Mouse (Mus musculus) heart, adult 8-10 months (tissue): ENCODE results near the gene Plg. TPM values are rescaled to one million over a fixed set of nuclear protein-coding genes. Genes with fewer than 3 reads are reported as not detected.

ENCODE experiments used
- DNase-seq: peaks from one replicate; pipeline ENCODE4 v3.0.0; 2022; ENCODE audit warnings: low spot score
- total RNA-seq, 4 experiments: library from RNA; stranded (reverse); gene quantifications; 2 replicates each; pipeline ENCODE4 v1.2.4; 2022

Plg gene
- total RNA-seq, 4 experiments from 2014 or later: not detected

DNA sequence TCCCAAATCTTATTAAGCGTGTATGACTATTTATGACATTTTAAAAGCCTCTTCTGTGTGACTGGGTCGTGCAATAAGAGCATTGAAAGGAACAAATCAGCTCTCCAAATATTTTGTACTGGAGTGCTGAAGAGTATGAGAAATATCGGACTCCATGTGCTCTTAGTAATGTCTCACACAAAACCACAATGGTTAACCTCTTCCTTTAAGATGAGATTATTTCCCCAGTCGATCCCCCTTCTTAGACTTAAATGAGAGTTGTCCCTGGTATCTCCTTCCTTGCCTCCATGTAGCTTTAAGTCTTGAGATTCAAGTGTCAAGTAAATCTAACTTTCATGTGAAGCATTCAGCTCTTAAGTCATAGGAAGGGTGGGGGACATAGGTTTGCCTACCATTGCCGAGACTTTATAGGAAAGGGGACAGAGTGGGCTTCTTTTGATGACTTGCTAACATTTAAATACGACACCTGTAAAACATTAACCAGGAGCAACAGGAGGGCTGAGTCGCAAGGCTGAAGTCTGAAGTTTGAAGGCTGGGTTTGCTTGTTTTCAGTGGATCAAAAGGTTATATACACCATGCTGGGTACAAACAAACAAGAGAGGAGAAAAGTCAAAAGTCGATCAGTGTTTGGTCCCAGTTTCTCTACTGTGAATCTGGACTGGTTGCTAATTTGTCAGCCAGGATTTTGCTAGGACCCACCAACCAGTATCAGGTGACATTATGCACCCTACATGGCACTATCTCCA, 6.8 kb downstream of the Plg start:
- no peak for DNase-seq

DNA sequence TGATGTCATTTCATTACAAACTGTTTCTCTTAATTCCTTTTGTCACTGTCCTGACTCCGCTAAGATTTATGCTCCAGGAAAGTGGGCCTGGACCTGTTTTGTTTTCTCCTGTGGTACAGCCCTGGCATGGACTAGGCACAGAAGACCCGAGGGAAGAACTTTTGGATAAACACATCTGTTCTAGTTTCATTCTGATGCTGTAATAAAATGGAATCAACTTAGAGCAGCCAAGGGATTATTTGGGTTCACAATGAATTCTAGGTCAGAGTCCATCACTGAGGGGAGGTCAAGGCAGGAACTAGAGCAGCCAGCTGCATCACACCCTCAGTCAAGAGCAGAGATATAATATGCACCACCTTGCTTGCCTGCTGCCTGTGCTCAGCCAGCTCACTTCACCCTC, 9.4 kb downstream of the Plg start:
- DNase-seq: no peak

DNA sequence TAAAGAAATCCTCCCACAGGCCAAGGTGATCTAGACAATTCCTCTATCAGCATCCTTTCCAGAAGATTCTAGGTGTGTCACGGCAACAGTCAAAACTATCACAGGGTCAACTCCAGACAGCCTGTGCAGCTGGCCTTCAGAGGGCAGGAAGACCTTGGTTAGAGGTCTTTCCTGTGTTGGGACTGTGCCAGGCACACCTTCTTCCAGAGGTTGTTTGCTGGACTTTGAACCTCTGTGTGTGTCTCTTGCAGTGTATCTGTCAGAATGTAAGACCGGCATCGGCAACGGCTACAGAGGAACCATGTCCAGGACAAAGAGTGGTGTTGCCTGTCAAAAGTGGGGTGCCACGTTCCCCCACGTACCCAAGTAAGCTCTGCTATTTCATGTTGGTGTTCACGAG, 9.8 kb downstream of the Plg start:
- DNase-seq: no peak

DNA sequence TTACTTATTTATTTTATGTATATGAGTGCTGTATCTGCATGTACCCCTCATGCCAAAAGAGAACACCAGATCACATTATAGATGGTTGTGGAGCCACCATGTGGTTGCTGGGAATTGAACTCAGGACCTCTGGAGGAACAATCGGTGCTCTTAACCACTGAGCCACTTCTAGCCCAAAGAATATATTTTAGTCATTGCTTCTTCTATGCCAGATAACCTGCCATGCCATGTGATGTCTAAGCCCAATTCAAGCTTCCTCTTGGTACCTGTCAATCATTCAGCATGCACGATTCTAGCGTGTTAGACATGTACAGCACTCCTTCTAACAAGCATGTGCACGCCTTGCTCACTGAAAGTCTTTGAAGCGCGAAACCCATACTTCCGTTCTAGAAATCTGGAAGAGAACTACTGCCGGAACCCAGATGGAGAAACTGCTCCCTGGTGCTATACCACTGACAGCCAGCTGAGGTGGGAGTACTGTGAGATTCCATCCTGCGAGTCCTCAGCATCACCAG, 17.8 kb downstream of the Plg start:
- no peak for DNase-seq

DNA sequence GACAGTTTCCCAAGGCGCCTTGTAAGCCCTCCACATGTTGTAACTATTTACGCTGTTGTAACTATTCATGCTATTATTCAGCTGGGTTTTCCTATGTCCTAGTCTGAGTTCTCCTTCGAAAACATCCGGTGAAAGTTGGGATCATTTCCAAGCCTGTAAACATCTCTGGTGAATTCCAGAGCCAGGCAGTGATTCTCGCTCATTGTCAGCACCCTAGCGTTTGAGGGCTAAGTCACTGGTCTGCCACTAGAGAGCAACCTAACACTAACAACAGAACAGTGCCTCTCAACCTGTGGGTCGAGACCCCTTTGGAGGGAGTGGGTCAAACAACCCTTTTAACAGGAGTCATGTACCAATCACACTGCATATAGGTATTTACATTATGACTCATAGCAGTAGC, 25.0 kb downstream of the Plg start:
- peak; percentile 42 for DNase-seq

DNA sequence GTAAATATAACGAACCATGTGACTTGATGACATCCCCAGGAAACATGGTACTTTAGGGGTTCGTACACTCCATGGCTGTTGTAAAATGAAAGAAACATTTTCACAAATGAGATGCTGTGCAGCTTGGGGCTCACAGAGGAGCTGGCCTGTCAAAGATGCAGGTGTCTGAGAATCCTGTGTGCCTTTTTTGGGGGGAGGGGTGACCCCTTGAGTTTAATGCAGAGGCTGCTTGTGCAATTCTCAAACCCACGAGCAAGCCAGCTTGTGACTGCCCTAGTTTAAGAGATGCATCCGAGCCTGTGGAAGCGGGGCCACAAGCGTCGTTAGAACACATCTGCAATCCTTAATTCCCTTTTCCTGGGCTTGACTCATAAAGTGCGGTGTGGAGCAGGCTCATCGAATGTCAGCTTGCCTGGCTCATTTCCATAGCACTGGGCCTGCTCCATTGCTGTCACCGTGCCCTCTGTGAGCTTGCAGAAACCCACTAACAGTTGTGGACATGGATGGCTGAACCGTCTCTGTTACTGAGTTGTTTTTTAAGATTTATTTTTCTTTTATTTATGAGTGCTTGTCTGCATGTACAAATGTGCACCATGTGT, 31.0 kb downstream of the Plg start:
- no peak for DNase-seq

DNA sequence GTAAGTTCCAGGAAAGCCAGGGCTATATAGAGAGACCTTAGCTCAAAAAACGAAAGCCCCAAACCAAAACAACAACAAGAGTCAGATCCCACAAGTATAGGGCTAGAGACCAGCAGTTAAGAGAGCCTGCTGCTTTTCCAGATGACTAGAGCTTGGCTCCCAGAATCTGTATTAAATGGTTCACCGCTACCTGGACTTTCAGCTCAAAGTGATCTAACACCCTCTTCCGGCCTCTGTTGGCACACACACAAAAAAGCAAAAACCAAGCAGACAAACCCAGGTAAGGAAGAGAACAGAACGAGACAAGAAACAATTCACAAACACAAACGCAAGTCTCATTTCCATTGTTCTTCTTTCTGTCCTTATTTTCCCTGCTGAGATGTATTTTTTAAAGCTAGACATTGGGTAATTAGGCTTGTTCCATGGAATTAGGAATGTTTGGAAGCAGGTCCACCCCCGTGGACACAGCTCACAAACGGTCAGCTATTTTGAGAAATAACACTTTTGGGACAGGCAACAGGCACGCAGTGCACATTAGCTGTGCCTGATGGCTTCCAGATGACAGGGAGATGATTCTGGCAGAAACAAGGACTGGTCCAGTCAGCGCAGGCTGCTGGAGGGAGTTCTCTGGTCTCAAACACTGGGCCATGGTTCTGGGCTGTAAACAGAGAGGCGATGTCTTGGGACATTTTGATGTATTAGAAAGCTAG, 33.9 kb downstream of the Plg start:
- peak; percentile 57 for DNase-seq

DNA sequence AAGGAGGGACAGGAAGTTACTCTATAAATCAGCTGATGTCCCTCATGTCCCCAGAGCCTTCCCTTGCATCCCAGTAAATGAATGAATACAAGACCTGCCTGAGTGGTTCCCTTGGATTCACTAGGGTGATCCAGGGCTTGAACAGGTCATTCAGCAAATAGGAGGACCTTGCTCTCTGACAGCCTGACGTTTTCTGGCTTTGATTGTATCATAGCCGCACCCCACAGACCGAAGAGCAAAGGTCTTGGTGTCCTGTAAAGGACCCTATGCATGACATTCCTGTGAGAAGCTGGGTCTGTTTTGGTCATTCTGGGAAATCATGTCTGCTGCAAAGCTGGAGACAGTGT, 34.5 kb downstream of the Plg start:
- no peak for DNase-seq

DNA sequence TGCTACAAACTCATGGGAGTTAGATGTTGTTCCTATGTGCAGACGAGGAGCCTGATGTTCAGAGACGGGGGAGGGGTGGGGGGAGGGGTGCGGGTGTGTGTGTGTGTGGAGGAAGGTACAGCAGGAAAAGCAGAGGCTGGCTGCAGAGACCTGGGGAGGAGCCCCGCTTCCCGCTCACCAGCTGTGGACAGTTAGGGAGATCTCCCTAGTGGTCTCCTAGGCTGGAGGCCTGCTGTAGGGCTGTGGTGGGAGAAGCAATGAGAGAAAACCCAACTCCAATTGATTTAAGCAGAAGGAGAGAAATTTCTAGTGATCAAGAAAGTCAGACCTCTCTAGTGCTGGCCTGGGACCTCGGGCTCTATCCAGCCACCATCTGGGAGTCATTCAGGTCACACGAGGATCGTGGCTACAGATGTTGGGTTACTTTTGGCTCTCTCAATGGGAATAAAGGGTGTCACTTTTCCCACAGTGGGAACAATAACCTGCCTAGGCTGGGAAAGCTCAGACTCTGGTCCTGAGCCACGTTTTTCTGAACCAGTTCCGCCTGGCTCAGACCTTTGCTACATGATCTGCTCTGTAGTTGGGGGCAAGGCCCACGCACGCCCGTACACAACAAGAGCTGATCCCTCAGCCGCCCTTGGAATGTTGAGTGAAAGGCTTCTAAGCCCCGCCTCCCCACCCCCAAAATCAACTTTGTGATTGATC, 36.8 kb downstream of the Plg start:
- DNase-seq: no peak

DNA sequence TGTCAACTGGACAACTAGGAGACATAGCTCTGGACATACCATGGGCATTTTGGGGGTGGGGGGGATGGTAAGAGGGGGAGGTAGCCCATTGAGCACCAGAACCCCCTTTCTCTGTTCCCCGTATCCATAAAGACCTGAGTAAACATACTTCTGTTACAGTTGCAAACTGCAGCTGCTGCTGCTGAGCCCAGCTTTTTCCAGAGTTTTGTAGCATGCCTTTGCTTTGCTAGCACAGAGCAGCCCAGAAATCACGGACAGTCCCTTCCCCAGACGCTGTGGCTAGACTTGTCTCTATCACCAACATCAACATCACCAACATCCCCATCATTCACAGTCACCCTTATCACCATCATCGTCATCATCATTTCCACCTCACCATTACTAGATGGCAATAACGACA, 37.3 kb downstream of the Plg start:
- DNase-seq: no peak

DNA sequence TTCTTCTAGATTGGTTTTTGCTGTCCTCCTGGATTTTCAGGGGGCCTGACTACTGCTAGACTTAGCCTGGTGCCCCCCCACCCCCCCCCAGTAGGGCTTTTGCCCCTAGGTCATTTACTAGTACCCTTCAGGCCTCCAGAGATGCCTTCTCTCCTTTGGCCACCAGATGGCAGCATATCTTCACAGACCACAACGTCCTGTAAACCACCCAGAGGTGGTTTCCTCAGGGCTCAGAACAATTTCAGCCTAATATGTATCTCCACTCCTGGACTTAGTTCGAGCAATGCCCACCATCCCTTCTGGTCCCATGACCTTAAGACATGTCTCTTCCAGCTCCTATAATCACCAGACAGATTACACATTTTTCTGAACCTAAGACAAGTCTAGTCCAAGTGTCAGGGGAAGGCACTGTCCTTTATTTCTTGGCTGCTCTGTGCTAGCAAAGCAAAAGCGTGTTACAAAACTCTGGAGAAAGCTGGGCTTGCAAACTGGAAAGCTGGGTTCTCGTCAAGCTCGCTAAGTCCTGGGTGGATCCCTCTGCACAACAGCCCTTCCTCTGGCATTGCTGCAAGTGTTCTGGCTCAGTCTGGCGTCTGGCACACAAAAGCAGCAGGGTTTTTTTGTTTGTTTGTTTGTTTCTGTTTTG, 38.0 kb downstream of the Plg start:
- DNase-seq: peak; percentile 84

DNA sequence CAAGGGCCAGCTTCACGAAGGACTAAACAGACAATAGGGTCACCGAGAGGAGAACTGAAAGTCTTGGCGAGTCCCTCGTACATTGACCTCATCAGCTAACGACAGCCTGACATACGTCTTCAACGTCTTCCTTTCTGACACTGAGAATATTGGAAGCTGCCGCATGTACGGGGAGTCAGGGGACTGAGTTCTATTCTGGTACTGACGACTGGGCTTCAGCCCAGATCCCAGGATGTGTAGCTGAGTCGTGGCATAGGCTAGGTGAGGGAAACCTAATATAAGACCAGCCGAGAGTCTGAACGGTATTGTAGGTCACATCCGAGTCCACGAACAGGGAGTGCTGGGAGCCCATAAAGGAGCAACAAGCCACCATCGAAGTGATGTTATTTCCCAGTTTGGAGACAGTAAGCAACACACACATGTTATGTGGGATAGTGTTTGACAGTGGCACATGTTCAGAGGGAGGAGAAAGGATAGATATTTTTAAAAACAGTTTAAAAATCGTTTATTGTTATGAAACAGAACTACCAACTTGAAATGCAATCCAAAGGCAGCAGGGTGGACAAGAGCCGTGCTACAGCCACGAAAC, 41.2 kb downstream of the Plg start:
- DNase-seq: peak; percentile 29

DNA sequence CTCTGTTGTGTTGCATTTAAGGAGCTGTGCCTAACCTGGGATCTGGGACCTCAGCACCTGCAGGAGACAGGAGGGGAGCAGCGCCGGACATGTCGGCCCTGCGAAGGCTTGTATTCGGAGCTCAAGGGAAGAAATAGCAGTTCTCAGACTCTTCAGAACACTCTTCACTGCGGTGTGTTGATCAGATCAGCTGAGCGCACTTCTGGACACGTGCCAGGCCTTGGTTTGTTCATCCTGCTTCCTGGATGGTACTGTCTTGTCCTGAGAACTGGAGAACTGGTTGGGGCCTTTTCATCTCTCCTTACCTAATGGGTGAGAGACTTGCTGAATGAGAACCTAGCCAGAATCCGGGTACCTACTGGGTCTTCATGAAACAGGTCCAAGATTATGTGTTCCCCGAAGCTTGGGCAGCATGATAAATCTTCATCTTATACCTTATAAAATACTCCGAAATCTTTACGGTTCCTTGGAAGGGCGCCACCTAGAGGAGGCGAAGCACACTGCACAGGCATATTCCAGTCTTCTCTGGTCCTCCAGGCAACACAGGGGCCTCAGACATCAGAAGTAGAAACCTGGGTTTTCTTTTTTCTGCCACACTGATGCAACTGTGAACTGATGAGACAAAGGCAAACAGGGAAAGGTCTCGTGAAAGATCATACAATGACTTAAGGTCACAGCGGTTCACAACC, 42.6 kb downstream of the Plg start:
- no peak for DNase-seq

DNA sequence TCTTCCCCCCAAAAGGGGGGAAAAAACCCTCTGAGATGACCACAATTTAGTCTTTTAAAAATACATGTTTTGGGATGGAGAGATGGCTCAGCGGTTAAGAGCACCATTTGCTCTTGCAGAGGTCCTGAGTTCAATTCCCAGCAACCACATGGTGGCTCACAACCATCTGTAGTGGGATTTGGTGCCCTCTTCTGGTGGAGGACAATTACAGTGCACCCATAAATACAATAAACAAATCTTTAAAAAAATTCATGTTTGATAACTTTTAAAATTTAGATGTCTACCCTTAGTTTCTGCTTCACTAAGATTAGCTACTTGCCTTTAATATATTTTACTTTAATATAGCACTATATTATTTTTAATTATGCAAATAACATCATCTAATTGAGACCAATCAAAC, 43.7 kb downstream of the Plg start:
- DNase-seq: no peak

DNA sequence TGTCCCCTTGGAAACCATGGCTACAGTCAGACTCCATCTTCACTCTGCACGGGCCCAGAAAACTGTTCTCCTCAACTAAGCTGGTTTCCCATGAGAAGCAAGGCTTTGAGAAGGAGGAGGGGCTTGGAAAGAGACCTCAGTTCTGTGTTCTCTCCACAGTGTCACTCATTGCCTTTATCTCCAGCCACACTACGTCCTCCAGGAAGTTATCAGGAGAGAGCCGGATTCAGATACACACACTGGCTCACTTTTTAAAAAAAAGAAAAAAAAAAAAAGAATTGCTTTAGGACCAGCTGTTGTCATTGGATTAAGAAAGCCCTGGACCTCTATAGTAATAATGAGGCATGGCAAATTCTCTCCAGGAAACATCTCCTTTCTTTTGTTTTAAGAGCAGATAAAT, 48.7 kb downstream of the Plg start:
- DNase-seq: no peak

DNA sequence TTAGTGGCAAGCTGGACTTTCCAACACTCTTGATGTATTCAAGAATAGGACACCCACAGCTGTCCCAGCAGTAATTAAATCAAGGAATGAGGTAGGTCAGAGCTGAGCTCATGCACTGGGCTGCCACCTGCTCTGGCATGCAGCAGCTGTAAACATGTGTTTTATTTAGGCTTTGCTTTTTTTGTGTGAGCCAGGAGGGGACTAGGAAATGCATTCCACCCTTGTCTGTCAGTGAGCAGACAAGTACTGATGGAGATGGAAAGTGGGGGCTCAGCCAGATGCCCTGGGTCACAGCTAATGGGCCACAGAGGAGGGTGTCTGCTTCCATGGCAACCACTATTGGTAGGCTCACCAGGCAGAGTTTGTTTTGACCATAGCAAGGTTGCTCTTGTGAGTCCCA, 50.0 kb downstream of the Plg start:
- DNase-seq: no peak

DNA sequence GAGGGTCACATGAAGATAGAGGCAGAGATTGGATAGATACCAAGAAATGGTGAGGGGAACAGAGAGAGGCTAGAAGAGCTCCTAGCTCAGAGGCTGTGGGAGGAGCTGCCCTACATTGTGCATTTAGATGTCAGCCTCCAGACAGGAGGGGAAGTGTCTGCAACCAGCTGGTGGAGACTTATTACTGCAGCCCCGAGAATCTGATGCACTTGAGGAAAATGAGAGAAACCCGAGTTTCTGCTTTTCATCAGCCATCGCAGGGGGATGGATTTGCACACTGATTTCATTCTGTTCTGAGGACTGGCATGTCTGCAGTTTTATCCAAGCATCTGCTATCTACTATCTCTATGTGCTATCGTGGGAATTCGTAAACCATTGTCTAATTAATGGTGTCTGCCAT, 53.3 kb downstream of the Plg start:
- DNase-seq: no peak

DNA sequence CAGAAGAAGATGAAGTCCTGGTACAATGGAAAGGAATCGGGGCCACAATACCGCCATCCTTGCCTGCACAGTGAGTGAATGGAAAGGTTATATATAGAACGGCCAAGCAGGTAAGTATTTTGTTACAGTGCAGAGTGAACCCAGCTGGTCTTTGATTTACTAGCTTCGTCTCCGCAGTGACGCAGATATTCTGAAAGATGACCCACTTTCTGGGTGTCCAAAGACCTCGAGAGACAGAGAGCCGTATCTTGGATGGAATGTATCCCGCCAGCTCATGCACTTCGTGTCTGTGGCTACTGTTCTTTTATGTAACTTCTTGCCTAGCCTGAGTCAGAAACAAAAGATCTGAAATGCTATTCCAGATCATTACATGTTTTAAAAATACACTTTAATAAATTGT, 59.4 kb downstream of the Plg start:
- no peak for DNase-seq

DNA sequence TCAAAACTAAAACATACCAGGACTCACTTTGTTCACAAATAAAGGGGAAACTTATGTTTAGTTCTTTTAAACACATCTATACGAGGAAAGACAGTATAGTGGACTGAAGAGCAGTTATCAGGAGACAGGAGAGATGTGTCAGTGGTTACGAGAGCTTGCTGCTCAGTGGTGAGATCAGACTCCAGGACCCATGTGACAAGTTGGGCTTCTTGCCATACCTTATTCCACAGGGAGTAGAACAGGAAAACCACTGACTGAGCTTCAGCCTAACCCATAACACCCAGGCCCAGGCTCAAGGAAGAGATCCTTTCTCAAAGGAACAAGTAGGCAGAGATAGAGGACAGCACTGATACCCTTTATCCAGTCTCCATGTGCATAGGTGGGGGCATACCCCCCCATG, 66.2 kb downstream of the Plg start:
- peak; percentile 70 for DNase-seq

DNA sequence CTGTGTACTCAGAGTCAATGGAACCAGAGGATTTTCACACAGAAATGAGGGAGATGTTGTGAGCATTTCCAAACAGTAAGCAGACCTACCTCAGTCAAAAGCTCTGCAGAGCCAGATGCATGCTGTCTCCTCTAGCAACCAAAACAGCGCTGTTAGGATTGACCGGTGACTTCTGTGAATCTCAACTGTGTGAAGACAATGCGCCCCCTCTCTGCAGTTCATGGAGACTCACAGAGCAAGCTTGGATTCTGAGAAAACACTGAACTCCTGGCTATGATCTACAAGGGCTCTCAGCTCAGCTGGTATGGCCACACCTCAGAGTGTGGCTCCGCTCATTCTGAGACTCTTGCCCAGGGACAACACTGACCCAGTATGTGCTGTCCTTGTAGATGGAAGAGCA, 72.8 kb downstream of the Plg start:
- DNase-seq: no peak
